Mouse (Mus musculus) brain, embryonic 18.5 days (tissue): ENCODE measurements around the gene Ddx58.

ENCODE experiments used
- DNase-seq: peaks from one replicate; pipeline ENCODE4 v3.0.0-alpha.2; 2012; ENCODE audit warnings: low read depth, low spot score

Gene Ddx58

DNA sequence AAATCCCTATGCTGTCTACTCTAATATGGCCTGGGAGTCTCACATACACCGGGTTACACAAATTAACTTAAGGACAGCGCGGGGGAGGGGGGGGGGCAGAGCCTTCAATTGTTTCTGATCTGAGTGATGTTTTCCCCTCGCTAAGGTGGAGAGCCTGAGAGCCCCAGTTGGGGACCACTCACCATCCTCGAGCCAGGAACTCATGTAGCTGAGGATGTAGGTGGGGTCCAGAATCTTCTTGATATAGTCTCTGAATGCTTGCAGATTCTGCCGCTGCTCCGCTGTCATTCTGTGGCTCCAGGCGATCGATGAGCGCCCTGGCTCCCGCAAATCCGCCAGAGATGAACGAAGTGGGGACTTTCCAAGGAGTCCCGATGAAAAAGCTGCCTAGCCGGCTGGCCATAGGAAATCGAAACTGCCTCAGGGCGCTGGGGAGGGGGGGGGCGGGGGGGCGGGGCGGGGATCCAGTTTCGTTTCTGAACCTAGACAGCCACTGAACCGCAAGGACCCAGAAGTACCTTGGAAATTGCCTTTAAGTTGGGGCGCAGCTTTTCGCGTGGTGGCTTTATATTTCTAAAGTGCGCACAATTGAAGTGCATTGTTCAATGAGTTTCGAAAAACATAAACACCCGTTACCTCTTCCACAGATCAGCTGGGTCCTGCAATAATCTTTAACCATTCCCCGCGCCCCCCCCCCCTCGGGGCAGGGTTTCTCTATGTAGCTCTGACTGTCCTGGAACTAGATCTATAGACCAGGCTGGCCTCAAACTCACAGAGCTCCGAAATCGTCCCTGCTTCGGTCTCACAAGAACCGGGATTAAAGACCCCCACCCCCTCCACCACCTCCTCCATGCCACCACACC is at the start of gene Ddx58:
Ddx58 (minus strand) TSS at position 420 of the 863 bp plus-strand sequence.
- DNase-seq, result peak; percentile 1

GRCm38 (mm10) chr4:40289046-40289445 is 49.4 kb upstream of the Ddx58 start:
- DNase-seq, result no peak

- DNase-seq, result no peak
Measured at GRCm38 (mm10) chr4:40287415-40287814, 47.8 kb upstream of the Ddx58 start.

DNA sequence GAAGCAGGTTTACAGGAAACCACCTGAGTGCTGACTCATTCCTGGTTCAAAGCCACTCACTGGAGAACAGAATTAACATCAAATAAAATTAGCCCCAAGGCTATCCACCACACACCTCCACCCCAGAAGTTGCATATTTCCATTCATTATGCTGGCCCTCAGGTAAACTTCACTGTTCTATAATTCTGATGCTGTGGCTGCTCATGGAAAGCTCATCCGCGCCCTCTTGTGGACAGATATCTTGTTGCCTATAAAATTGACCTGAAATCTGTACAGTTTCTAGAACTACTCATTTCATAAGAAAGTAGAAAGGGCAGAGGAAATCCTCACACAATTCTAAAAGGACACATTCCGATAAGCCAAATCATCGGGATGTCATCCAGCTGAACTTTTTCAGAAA is 46.0 kb upstream of the Ddx58 start:
- no peak for DNase-seq

GRCm38 (mm10) chr4:40279276-40279900 is 39.8 kb upstream of the Ddx58 start, which contains the start of gene Ndufb6:
Gene Ndufb6 (minus strand): TSS chr4:40279421.
- peak; percentile 77 for DNase-seq

DNA sequence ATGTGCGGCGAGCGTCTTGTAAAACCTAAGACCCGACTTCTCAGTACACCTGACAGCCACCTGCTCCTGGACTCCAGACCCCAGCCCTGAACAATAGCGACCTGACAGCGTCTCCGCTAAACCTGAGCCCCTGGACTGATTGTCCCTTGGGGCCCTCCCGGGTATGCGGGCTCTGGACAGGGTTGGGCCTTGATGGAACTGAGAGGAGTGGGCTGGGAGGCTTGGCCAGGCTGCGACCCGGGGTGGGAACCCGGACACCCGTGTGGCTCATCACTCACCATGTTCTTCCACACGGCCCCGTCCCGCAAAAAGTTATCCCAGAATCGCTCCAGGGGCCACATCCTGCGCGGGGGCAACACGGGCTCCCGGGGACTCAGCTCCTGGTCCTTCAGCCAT is 39.2 kb upstream of the Ddx58 start:
- no peak for DNase-seq

DNA sequence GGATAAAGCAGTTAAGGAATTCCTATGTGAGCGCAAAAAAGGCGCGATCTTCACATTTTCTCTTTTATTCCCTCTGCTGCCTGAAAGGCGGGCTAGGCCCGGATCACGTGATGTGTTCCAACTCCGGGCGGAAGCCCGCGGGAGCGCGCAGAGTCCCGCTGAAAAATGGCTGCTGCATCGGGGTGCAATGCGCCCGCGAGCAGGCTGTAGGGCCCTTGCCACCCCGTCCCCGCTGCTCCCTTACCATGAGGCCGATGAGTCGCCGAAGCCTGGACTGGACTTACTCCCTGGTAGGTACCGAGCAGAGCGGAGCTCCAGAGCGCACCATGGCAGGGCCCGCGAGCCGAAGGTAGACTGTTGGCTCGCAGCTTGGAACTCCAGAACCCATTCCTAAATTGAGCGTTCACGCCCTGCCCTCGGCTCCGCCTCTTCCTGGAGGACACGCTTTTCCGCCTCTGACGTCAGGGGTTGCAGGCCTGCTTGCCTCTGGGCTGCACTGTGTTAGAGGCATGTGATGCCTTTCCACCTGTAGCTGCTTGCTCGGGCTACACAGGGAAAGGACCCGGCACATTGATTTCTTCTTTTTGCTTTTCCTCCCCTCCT is 29.9 kb upstream of the Ddx58 start, which contains the start of the genes Smim27 and Topors:
Smim27 (plus strand) TSS at position 150 of the 603 bp plus-strand sequence.
Topors (minus strand) TSS at position 421 of the 603 bp plus-strand sequence.
- peak; percentile 94 for DNase-seq

- no peak for DNase-seq
Measured at GRCm38 (mm10) chr4:40268835-40269234, 29.2 kb upstream of the Ddx58 start.

DNA sequence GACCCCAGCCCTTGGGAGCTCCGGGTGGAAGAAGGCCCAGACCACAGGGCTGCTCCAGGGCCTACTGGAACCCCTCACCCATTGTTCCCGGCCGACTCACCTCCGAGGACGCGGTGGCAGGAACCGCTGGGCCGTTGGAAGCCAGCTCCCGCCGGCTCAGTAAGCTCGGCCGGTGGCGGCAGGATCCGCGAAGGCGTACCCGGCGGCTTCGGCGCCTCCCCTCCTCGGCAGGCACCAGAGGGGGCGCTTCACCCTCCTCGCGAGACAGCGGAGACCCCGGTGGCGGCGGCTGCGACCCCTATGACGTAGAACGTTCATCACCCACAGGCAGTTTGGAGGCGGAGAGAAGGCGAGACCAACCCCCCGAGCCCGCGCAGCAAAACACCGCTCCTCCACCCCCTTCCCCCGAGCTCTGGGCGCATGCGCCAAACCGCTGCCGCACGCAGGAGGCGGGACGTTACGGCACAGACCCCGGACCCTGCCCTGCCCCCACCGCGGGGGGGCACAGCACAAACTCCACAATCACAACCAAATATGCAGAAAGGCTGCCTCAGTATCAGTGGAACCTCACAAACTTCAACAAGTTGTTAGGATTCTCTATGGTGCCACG is 28.7 kb upstream of the Ddx58 start:
- peak; percentile 88 for DNase-seq

DNA sequence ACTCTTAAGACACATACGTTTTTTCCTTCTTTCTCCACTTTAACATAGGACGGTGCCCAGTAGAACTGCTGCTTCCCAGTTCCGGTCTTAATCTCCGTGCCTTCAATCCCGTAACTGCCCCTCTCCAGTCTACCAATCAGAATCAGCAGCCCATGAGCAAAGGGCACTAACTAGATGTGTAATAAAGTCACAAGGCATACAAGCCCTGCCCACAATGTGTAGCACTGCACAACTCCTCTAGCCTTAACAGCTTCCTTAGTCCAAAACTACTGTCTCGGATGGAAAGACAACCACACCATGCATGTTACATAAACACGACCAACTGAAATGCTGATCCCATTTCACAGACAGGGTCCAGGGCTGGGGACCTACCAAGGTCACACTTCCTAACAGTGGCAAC is 28.1 kb upstream of the Ddx58 start:
- no peak for DNase-seq

- no peak for DNase-seq
Measured at GRCm38 (mm10) chr4:40264321-40264720, 24.7 kb upstream of the Ddx58 start.

DNA sequence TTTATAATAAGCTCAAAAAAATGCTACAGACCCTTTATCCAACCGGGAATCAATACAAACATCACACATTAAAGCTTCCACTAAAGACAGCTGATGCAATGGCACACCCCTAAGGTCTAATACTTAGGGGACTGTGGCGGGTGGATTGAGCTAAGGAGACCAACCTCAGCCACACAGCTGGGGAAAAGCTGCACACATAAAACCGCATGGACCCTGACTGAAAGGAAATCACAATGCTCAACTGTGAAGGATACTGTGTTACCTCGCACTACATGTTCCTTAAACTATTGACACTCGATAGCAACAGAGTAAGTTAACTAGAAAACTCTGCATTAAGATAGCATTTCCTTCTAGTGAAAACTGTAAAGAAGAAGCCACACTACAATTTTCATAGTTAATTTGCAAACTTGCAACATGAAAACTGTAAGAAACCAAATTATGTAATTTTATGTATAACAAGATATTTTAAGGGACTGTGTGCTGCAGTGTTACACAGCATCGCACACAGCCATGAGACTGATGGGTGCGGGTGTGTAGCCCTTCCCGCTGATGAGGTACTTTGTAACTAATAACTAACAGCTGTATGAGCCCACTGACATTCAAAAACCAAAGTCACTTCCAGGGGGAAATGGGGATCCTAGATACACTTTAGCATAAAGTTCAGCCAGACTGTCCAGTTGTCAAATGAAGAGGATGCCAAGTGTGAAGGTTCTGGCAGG is 14.9 kb upstream of the Ddx58 start:
- DNase-seq, result no peak

- DNase-seq, result no peak
Measured at GRCm38 (mm10) chr4:40253766-40254165, 14.1 kb upstream of the Ddx58 start.

DNA sequence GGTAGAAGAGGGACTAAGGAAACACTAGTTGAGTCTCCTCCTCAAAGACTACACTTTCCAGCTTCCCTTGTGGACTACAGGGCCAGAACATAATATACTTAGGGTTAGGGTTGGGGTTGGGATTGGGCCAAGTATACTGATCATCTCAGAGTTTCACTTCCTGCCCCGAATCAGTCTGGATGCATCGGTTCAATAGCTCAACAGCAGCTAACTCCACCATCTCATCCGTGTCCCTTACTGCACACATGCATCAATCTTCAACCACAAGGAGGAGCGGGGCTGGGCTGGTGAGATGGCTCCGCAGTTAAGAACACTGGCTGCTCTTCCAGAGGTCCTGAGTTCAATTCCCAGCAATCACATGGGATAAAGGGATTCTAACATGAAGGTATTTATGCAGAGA is 11.4 kb upstream of the Ddx58 start:
- no peak for DNase-seq

DNA sequence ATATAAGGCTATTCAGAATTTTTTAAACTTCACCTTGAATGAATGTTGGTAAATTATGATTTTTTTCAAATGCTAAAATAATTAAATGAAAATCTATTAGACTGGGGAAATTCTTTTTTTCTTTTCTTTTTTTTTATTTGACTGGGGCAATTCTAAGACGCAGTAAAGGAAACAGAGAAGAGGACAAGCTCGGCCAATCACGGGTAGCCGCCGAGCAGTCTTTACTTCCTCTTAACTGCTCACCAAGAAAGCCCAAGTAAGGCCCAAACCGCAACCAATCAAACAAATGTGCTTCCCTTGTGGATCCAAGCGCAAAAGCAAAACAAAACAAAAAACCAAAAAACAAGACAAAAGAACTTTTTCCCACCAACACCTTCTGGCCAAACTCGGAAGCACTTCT is 4.4 kb upstream of the Ddx58 start:
- no peak for DNase-seq

GRCm38 (mm10) chr4:40243006-40243405 is 3.4 kb upstream of the Ddx58 start:
- no peak for DNase-seq

- DNase-seq, result no peak
Measured at GRCm38 (mm10) chr4:40241928-40242327, 2.3 kb upstream of the Ddx58 start.

- DNase-seq, result no peak
Measured at GRCm38 (mm10) chr4:40240272-40240744, 680 bp upstream of the Ddx58 start.

DNA sequence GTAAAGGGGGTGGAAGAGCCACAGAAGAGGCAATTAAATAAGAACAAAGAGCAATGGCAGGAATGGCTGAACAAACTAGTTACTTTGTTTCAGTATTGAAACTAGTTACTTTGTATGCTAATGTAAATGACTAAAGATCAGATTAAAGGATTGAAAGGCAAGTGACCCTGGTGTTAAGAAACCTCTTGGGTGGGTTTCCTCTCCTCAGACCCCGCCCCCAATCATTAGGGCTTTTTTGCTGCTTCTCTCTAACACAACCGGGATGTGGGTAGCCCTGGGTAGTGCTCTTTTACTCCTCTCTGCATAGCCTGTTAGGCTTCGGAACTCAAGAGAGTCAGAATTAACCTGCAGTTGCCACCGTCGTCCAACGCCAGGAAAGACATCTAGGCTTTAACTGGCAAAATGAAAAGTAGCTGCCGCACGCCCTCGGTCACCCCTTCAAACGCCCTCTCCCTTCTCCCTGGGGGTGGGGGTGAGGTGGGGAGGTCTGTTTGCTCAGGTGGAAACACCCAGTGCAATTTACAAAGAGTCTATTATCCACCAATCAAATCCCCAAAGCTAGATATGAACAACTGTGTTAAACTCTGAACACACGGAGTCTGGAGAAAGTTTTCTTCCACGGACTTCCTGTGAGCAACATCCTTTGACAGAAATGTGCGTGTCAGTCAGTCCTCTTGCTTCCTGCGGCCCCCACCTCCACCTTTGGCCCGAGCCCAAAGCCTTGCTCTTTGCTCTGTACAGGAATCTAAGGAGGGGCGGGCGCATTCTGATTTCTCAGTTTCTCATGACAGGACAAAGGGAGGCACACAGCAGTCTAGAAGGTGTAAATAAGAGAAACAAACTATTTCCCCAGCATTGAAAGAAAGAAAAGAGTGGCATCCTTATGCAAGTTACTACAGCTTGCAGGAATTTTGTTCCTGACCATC is 882 bp downstream of the Ddx58 start:
- DNase-seq, result no peak

DNA sequence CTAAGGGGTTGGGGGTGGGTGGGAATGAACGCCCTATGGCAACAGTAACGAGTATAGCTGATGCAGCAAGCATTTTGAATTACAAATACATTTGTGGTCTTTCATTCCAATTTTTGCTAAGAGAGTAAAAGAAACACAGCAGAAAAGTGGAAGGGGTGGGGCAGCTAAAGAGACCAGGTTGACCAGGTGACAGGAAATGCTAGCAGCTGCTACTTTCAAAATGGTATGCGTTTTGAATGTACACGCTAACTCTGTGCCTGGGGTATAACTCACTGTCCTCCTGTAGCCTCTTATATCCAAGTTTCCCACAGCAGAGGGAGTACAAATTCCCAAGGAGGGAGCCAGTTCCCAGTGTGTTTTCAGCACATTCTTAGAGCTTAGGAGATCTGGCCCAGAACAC is 2.8 kb downstream of the Ddx58 start:
- no peak for DNase-seq
